Mouse (Mus musculus) liver, embryonic 18 days (tissue): ENCODE results near the gene Nwd1. TPM values are rescaled to one million over a fixed set of nuclear protein-coding genes. Genes with fewer than 3 reads are reported as not detected.

Source experiments
- polyA plus RNA-seq: library from polyadenylated mRNA; depleted of rRNA; stranded (reverse); fragments of >200 nt; gene quantifications from 2 replicates; pipeline ENCODE4 v1.2.3, GENCODE M21; 2012; rRNA removed

Nwd1 gene
- polyA plus RNA-seq, result 0.01 TPM in 2 replicates

DNA sequence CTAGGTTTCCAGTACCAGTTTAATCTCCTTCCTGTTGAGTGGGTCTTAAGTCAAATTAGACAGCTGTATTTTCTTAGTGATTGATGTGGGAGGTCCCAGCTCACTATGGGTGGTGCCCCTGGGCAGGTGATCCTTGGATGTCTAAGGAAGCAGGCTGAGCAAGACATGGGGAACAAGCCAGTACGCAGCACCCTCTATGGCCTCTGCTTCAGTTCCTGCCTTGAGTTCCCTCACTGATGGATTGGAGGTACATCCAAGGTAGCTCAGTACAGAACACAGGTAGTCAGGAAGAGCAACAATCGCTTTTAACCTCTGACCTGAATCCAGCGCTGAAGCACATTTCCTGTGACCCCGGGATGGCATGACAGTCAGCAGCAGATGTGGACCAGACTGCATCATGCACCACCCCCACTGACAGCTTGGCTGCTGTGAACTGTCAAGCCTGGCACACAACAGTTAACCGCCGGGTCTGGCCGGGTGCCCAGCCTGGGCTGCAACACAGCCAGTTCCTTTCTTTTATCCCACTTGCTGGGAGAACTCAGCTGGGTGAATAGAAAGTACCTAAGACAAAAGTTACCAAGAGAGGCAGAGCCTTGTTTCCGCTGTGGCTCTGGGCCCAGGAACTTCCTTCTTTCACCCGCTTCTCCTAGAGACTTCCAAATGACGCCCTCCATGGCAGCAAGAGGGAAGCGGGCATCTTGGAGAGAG, at the start of gene Nwd1:
Nwd1 (plus strand) TSS at position 652 of the 708 bp plus-strand sequence.

DNA sequence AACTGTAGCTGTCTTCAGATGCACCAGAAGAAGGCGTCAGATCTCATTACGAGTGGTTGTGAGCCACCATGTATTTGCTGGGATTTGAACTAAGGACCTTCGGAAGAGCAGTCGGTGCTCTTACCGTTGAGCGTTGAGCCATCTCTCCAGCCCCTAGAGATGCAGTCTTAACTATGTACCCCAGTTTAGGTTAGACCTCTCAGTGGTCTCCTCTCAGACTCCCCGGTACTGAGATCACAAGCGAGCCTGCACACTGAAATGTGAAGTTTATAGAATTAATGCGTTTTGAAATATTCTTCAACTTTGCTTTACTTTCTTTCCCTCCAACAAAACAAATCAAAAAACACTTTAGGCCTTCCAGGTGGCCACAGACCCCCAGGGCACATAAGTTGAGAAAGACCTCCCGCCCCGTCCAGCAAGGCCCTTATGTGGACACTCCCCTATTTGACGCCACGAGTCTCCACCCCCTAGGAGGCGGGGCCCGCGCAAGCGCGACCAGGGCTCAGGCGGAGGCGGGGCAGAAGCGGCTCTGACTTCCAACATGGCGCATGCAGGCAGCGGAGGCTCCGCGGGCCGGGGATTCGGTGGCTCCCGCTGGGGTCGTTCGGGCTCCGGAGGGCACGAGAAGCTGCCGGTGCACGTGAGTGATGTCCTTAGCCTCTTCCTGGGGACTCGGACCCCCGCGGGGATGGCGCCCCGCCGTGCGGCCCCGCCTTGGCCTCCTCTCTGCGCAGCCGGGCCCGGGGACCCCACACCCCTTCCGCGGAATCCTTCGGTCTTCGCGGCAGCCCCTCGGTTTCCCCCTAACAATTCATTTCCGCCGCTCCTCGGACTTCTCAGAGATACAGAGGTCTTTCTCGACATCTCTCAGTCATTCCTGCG, 76.5 kb downstream of the Nwd1 start, which contains the start of gene Sin3b:
Sin3b (plus strand) TSS at position 517 of the 882 bp plus-strand sequence.

DNA sequence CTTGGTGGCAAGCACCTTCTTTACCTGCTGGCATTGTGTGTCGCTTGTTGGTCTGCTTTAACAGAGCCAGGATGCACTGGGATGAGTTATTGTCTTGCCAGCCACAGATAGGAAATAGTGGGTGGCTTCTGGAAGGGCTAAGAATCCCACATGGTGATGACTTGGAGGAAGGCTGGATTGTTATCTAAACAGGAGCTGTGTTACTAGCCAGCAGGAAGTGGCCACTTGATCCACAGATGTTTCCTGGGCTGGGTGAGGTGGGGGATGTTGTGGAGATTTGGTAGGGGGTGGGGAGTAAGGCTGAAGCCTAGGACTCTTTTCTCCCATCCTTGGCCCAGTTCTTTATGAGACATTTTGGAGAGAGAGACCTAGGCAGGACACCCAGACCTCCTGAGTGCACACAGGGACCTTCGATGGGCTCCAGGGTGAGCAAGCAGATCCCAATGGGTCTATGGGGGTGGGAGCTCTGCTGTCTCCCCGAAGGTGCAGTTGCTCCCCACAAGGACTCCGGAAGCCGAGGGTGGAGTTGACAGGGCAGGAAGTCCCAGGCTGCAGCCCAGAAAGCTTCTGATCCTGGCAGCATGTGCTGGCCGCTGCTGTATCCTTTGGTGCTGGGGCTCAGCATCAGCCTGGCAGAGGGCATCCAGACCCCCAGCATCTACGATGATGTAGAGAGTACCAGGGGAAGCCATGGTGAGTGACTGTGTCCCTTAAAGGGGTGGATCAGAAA, 115.0 kb downstream of the Nwd1 start, which contains the start of gene F2rl3:
F2rl3 (plus strand) TSS at position 559 of the 730 bp plus-strand sequence.

Other genes starting within 250 kb of the Nwd1 start
- gene Eps15l1, start 225.3 kb upstream of the Nwd1 start, polyA plus RNA-seq, result 16.9 and 20.9 TPM in 2 replicates
- gene Calr3, start 202.8 kb upstream of the Nwd1 start, polyA plus RNA-seq, result 0.22 and 0.32 TPM in 2 replicates
- 2.4 and 2.5 TPM in 2 replicates for gene 1700030K09Rik, start 202.8 kb upstream of the Nwd1 start, polyA plus RNA-seq
- 13.3 and 15.6 TPM in 2 replicates for gene Cherp, start 171.5 kb upstream of the Nwd1 start, polyA plus RNA-seq
- 9.6 and 10.1 TPM in 2 replicates for gene Slc35e1, start 154.1 kb upstream of the Nwd1 start, polyA plus RNA-seq
- 3.5 and 4.8 TPM in 2 replicates for gene Med26, start 98.4 kb upstream of the Nwd1 start, polyA plus RNA-seq
- 19.6 and 22.6 TPM in 2 replicates for gene Smim7, start 75.6 kb upstream of the Nwd1 start, polyA plus RNA-seq
- 2.1 and 2.2 TPM in 2 replicates for gene Tmem38a, start 74.7 kb upstream of the Nwd1 start, polyA plus RNA-seq
- 56.4 and 59.5 TPM in 2 replicates for gene Sin3b, start 76.6 kb downstream of the Nwd1 start, polyA plus RNA-seq
- 2.9 TPM in 2 replicates for gene F2rl3, start 115.2 kb downstream of the Nwd1 start, polyA plus RNA-seq